Mouse (Mus musculus) embryo, embryonic 10.5 days (tissue): ENCODE data around the gene Islr2.

Source experiments
- DNase-seq: peaks from one replicate; pipeline ENCODE4 v3.0.0-alpha.2; 2015; ENCODE audit warnings: low spot score

Gene Islr2

DNA sequence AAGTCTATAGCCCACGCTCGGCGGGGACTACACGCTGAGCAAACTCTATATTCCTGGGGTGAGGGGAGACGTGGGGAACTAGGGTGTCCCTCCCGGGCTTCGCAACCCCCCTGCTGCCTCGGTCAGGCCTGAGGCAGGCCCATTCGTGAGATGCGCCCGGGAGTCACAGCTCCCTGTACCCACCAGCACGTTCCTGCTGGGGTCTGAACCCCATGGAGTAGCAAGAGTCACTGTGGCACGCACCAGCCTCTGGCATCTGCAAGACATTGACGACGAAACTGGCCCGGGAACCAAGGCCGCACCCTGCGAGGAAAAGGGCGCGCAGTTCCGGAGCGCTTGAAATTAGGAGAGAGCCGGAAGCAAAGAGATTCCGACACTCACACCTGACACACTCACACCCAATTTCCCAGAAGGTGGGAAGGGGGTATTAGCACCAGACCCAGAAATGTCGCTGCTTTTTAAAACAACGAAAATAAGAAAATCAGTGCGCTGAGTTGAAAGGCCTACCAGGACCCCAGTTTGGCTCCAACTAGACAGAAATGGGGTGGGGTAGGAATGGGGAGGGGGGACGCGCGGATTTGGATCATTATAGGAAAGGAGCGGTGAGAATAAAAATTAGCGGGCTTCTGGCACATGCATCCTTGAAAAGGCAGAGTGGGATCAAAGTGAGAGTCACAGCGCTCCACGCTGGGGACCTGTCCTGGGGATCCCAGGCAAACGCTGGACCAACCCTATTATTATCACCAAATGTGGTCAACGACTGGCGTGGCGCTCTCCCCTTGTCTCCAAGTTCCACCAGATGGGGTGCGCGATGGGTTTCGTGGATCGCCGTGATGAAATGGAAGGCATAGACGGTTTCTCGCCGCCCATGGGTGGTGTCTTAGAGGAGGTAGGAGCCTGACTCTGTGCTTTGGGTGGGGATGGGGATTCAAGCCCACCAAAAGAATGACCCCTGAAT, 7.2 kb downstream of the Islr2 start:
- peak; percentile 21 for DNase-seq

GRCm38 (mm10) chr9:58196141-58196540, 8.0 kb downstream of the Islr2 start:
- peak; percentile 40 for DNase-seq

DNA sequence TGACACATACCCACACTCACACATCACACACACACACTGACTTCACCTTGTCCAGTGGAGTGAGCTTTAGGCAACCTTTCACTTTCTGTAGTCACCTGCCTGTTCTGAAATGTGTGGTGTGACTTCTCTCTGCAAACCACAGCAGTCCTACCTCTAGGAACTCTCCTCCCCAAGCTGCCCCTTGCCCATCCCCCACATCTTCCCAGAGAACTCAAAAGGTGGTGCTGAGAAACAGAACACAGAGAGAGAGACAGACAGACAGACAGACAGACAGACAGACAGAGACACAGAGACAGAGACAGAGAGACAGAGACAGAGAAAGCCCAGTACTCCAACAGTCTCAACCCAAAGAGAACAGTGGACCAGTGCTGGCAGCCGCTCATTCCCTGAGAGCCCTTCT, 8.4 kb downstream of the Islr2 start:
- DNase-seq: no peak

- no peak for DNase-seq
Measured at GRCm38 (mm10) chr9:58194222-58194621, 9.9 kb downstream of the Islr2 start.

GRCm38 (mm10) chr9:58184456-58184855, 19.7 kb downstream of the Islr2 start:
- no peak for DNase-seq

GRCm38 (mm10) chr9:58179390-58179789, 24.7 kb downstream of the Islr2 start:
- no peak for DNase-seq

GRCm38 (mm10) chr9:58177165-58177564, 27.0 kb downstream of the Islr2 start:
- DNase-seq: no peak

DNA sequence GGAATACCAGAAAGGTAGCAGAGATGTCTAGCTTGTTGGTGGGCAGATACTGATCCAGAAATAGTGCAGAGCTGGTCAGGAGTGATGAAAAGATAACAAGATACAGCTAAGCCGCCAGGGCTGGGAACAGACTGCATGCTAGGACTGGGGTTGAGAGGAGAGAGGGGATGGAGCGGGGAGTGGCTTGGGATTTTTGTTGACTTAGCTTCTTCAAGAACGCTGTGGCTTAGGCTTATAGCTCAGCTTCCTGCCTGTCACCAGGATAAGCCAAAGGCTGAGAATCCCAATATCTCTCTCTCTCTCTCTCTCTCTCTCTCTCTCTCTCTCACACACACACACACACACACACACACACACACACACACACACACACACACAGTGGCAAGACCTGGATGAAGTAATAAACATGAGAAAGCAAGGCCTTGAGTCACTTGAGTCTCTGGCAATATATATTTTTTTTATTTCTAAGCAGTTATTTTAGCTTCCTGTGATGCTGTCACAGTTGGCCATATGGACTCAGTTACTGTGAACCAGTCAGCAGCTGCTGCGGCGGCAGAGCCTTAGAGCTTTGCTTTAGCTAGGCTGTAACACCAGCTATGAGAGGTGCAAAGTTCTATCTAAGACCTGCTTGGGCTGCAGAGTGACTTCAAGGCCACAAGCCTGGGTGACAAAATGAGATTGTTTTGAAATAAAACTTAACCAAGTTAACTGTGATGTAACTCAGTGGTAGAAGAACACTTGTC, 28.2 kb downstream of the Islr2 start:
- peak; percentile 38 for DNase-seq

DNA sequence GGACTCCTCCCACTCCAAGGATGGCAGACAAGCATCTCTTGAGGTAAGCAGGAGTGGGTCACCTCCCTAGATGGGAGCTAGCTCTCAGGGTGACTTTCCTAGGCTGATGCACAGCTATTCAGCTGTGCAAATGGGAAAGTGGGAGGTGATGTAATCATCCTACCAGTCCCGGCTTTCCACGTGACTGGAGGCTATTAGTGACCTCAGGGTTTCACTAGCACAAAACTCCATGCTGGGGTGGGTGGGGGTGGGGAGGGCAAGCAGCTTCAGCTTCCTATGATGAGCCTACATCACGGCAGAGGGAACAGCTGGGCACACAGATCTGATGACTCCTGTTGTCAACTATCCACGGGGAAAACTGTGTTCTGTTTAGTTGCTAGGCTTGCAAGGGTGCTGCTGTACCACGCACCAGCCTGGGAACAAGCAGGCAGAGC, 29.3 kb downstream of the Islr2 start:
- peak; percentile 61 for DNase-seq

GRCm38 (mm10) chr9:58172863-58173262, 31.3 kb downstream of the Islr2 start:
- DNase-seq: no peak

DNA sequence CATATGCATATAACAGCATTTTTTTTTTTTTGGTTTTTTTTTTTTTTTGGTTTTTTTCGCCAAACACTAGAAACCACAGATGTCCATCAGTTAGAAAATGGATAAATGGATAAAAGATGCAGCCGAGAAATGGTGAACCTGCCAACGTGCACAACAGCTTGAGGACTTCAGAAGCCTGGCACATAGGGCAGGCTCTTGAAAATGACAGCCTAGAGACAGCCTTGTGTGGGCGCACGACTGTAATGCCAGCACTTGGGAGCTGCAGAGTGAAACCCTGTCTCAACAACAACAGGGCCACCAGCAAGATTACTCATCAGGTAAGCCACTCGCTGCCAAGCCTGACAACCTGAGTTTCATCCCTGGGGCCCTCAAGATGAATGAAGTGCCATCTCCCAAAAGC, 34.7 kb downstream of the Islr2 start:
- DNase-seq: no peak

GRCm38 (mm10) chr9:58168880-58169279, 35.2 kb downstream of the Islr2 start:
- no peak for DNase-seq

DNA sequence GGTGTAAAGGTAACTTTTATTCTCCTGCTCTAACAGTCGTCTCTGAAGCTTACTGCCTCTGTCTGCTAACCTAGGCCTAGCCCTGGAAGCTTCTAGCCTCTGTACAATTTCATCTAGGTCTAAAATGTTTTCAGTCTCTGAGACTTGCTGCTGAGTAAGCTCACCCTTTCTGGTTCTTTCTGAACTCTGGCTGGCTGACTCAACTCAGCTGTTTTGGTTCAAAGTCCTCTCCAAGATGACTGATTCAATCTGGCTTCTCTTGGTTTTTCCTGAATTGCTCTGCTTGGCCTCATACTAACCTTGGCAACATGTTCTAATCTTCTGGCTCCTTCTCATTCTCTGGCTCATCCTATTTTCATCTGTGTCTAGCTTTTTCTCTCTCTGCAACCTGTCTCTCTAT, 38.3 kb downstream of the Islr2 start:
- DNase-seq: no peak

GRCm38 (mm10) chr9:58163146-58163545, 41.0 kb downstream of the Islr2 start:
- no peak for DNase-seq

- DNase-seq: no peak
Measured at GRCm38 (mm10) chr9:58162173-58162572, 41.9 kb downstream of the Islr2 start.

DNA sequence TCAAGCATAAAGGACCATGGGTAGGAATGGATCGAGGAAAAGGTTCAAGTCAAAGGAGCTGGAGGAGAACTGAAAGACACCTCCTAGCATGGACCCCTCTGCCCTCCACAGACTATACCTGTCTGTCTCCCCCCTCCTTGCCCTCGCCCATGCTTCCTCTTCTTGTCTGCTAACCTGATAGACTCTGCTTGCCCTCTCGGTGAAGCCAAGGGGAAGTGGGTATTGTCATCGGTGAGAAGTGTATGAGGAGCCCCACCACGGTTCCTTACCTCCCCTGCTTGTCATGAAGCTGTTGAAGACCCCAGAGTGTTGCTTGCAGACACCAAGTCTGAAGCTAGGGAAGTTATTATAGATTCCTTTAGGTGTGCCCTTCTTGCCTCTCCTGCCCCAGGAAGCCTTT, 43.8 kb downstream of the Islr2 start:
- no peak for DNase-seq

DNA sequence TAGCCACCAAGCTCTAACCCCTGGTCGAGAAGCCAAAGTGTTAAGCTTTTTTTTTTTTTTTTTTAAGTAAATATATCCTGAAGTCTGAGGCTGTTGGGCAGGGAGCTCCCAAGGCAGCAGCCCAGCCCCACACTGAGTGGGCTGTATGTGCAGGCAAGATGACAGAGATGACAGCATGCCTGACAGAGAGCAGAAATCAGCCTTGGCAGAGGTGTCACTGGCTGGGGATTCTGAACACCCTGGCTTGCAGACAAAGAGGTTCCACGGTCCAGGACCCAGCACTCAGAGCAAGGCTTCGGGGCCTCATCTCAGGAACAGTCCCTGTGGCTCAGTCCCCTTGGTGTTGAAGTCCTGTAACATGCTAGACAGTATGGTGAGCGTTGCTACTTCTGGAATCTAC, 44.3 kb downstream of the Islr2 start:
- no peak for DNase-seq

DNA sequence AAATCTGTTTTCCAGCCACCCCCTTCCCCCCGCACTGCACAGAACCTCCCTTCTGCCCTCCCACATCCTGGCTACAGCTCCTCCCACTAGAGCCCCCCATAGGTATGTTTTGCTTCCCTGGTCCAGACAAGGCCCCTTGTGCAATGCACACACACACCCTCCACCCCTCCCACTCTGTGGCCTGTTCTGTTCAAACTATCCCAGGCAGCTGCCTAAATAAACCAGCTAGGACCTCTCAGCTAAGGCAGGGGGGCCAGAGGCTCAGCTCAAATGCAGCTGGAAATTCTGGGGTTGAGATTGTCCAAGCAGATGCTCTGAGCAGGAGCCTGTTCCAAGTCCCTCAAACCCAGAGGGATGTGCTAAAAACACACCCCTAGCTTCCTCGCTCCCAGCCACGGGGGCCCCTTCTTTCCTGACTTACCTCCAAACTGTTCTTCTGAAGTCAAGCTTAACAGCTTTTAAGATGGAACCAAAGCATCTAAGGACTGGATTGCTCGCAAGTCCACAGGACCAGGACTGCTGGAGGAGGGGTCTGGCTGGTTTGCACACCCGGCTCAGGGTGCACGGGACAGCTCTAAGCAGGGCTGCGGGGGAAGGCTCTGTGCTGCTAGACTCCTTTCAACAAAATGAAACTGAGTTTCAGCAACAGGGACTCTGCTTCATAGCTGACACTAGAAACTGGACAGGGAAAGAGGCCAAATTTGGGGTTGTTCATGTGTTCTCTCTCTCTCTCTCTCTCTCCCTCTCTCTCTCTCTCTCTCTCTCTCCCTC, 45.4 kb downstream of the Islr2 start:
- DNase-seq: peak; percentile 68

- no peak for DNase-seq
Measured at GRCm38 (mm10) chr9:58157838-58158237, 46.3 kb downstream of the Islr2 start.

DNA sequence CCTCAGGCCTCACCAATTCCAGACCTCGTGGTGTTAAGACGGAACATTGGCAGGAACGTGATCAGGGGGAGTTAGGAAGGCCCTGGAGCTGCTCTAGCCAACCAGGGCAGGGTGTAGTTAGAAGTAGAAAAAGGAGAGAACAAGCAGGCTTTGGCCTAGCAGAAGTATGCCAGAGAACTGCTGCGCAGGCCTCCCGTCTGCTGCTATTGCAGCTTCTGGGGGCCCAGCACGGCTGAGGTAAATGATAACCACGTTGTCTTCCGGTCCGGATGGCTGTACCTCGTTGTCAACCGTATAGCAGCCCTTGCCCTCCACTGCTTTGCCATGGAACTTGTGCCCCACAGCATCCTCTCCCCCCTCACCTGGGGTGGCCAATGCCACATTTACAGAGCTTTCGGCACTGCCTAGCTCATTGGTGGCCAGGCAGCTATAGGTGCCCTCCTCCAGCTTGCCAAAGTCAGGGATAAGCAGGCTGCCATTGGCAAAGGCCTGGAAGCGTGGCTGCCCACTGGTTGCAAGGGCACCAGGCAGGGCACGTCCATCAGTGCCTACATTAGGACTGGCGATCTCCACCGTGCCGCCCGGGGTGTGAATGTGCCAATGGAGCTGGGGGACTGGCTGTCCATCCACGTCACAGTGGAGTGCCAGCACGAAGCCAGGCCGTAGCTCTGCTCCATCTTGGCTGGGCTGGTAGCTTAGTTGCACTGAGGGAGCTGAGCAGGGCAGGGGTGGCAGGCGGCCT, 47.1 kb downstream of the Islr2 start:
- no peak for DNase-seq

DNA sequence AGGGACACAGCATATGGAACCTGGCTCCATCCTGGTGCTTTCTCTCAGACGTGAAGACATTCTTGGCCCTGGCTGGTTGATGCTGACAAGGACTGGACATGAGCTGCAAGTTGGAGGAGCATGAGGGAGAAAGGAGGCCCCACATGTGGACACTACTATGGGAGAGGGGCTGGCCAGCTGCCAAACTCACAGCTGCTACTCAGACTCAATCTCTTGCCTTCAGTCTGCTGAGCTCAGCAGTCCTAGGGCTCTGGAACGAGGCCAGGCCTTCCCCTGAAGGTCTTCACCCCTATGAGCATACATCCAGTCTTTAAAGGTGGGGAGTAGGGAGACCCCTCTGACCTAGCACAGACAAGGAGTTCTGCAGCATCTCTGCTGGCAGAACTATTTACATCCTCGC, 48.8 kb downstream of the Islr2 start:
- DNase-seq: no peak

DNA sequence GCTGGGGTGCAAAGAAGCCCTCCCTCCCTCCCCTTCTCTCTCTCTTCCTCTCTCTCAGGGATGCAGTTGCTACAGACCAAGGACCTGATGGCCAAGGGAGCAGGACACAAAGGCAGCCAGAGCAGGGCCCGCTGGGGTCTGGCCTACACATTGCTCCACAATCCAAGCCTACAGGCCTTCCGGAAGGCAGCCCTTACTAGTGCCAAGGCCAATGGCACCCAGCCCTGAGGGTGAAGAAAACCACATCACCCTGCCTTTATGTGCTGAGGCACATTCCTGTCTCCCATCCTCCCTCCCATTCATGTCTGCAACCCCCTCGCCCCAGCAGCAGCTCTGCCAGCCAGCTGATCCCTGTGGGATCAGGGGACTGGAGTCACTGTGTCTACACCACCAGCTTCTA, 51.0 kb downstream of the Islr2 start:
- no peak for DNase-seq
